Mouse (Mus musculus) liver, adult 2 months (tissue): Measurements from ENCODE around the gene Mark3.

ENCODE experiments used
- CTCF ChIP-seq: fragments of 200-500 bp; IDR thresholded peaks from 2 replicates; pipeline ENCODE4 v1.5.1; 2011; ENCODE audit warnings: low read depth, low read length, control low read depth
- POLR2A ChIP-seq: fragments of 200-500 bp; IDR thresholded peaks from 2 replicates; pipeline ENCODE4 v1.6.1; 2011; ENCODE audit warnings: low read length, control low read depth; ENCODE audit not compliant: insufficient read depth; ENCODE audit errors: extremely low read depth

DNA sequence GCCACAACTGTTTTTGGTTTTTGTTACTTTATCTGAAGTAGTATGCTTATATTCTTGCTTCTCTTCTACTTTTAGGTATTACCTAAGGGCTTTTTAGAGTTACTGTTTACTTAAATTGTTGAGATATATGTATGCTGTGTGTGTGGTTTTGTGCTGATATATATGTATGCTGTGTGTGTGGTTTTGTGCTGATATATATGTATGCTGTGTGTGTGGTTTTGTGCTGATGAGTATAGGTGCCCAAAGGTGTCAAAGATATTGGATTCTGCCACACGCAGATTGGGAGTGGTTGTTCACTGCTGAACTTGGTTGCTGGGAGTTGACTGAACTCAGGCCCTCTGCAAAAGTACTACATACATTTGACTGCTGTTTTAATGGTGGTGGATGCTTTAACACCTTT, 24.6 kb downstream of the Mark3 start:
- no peak for TF ChIP-seq CTCF
- no peak for TF ChIP-seq POLR2A
